Mouse (Mus musculus) C2C12 (cell line): ENCODE measurements around the gene Nos1. TPM values are rescaled to one million over a fixed set of nuclear protein-coding genes. Genes with fewer than 3 reads are reported as not detected.

Experiments
- H3K27me3 ChIP-seq: one replicate; pipeline ENCODE4 v1.6.1; 2011; ENCODE audit not compliant: control insufficient read depth, insufficient read depth, insufficient read length
- H3K36me3 ChIP-seq: one replicate; pipeline ENCODE4 v1.6.1; 2011; ENCODE audit not compliant: control insufficient read depth, insufficient read depth
- H3K4me3 ChIP-seq: one replicate; pipeline ENCODE4 v1.5.1; 2011; ENCODE audit warnings: mild to moderate bottlenecking, control low read depth; ENCODE audit not compliant: poor library complexity, insufficient read depth, severe bottlenecking
- H3K79me2 ChIP-seq: one replicate; pipeline ENCODE4 v1.6.1; 2011; ENCODE audit not compliant: control insufficient read depth, insufficient read depth
- H3K79me3 ChIP-seq: one replicate; pipeline ENCODE4 v1.6.1; 2011; ENCODE audit warnings: low read depth, control low read depth
- H3ac ChIP-seq: one replicate; pipeline ENCODE3; 2011; ENCODE audit warnings: low read depth; ENCODE audit not compliant: control insufficient read depth, insufficient read length
- CEBPB ChIP-seq: IDR thresholded peaks from one replicate; pipeline ENCODE4 v1.6.1; 2011; ENCODE audit warnings: low read depth, mild to moderate bottlenecking, control low read depth, moderate library complexity
- CTCF ChIP-seq: IDR thresholded peaks from one replicate; pipeline ENCODE4 v1.5.1; 2011; ENCODE audit not compliant: control insufficient read depth, insufficient read depth, insufficient read length
- FOSL1 ChIP-seq: IDR thresholded peaks from one replicate; pipeline ENCODE4 v1.8.0; 2011; ENCODE audit warnings: mild to moderate bottlenecking, low read length; ENCODE audit not compliant: poor library complexity, insufficient read depth, severe bottlenecking
- MAX ChIP-seq: IDR thresholded peaks from one replicate; pipeline ENCODE4 v1.6.1; 2011; ENCODE audit warnings: mild to moderate bottlenecking, control low read depth
- MYOD1 ChIP-seq: IDR thresholded peaks from one replicate; pipeline ENCODE4 v1.6.1; 2011; ENCODE audit warnings: low read depth; ENCODE audit not compliant: control insufficient read depth, insufficient read length
- MYOG ChIP-seq: IDR thresholded peaks from one replicate; pipeline ENCODE4 v1.6.1; 2011; ENCODE audit not compliant: control insufficient read depth, insufficient read length; ENCODE audit errors: extremely low read depth
- USF1 ChIP-seq: IDR thresholded peaks from one replicate; pipeline ENCODE4 v1.6.1; 2011; ENCODE audit warnings: low read depth, mild to moderate bottlenecking, control low read depth, moderate library complexity
- polyA plus RNA-seq: library from polyadenylated mRNA; unstranded; fragments of >200 nt; fragmentation: generic; extraction: Trizol; gene quantifications from one replicate; pipeline ENCODE4 v1.2.1, GENCODE M21; 2012; ENCODE audit warnings: missing spikeins

Nos1 gene
- polyA plus RNA-seq, 1 experiment, result 0.19 TPM

DNA sequence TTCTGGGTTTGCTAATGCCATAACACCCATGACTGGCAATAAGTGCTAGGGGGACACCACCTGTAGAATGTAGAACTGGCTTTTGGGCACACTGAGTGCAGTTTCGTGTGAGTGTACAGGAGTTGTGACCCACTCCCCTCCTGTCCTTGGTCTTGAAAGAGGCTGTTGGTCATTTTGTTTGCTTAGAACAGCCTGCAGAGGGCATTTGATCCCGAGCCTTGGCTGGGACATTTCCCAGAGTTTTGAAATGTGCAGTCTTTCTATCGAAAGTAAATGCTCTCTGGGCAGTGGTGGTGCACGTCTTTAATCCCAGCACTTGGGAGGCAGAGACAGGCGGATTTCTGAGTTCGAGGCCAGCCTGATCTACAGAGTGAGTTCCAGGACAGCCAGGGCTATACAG, 215.1 kb downstream of the Nos1 start:
- no peaks in the 10 kb centered on the region for H3K79me3 ChIP-seq
- H3K79me2 ChIP-seq, result no peaks in the 10 kb centered on the region
- TF ChIP-seq MYOG, result no peak
- H3K27me3 ChIP-seq, result no peaks in the 10 kb centered on the region
- H3ac ChIP-seq, result no peak overlapping the region
- H3K36me3 ChIP-seq, result peaks cover 16% of the 10 kb centered on the region
- H3K4me3 ChIP-seq, result no peak overlapping the region

- TF ChIP-seq CTCF (no peak), CEBPB (no peak), MYOD1 (no peak), MYOG (no peak), USF1 (no peak), MAX (no peak), FOSL1 (no peak)
- H3K79me2 ChIP-seq, result no peaks in the 10 kb centered on the region
- no peak overlapping the region for H3ac ChIP-seq
- no peaks in the 10 kb centered on the region for H3K79me3 ChIP-seq
- H3K36me3 ChIP-seq, result peaks cover 10% of the 10 kb centered on the region
- H3K27me3 ChIP-seq, result no peaks in the 10 kb centered on the region
- no peak overlapping the region for H3K4me3 ChIP-seq
Observed at GRCm38 (mm10) chr5:117996581-117996980, 215.7 kb downstream of the Nos1 start.

GRCm38 (mm10) chr5:117997434-117997970, 216.7 kb downstream of the Nos1 start:
- TF ChIP-seq USF1 (no peak), CEBPB (no peak), MYOG (no peak), CTCF (no peak), MAX (no peak), FOSL1 (no peak), MYOD1 (no peak)
- no peaks in the 10 kb centered on the region for H3K79me2 ChIP-seq
- no peak overlapping the region for H3K4me3 ChIP-seq
- H3K36me3 ChIP-seq, result peaks cover 10% of the 10 kb centered on the region
- no peaks in the 10 kb centered on the region for H3K79me3 ChIP-seq
- no peak overlapping the region for H3ac ChIP-seq
- H3K27me3 ChIP-seq, result no peaks in the 10 kb centered on the region

DNA sequence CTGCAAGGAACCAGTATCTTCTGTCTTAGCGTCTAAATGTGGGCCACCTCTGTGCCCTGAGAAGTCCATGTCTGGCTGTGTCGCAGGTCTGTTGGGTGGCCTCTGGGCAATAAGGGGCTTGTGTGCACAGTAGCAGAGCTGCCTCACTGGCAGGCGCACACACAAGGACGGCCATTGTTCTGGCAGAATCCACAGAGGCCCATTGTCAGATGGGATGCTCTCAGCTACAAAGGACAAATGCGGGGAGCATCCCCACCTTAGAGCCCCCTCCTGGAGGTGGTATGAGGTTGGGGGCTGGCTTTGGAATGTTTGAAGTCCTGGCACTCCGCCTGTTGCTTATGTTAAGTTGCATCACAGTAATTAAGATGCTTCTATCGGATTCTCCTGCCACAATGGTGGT, 218.2 kb downstream of the Nos1 start:
- no peaks in the 10 kb centered on the region for H3K27me3 ChIP-seq
- TF ChIP-seq MYOG (no peak), USF1 (no peak), MAX (no peak), MYOD1 (no peak), CEBPB (no peak), CTCF (no peak), FOSL1 (no peak)
- H3K36me3 ChIP-seq, result peaks cover 10% of the 10 kb centered on the region
- no peaks in the 10 kb centered on the region for H3K79me3 ChIP-seq
- no peak overlapping the region for H3ac ChIP-seq
- H3K79me2 ChIP-seq, result no peaks in the 10 kb centered on the region
- H3K4me3 ChIP-seq, result no peak overlapping the region

DNA sequence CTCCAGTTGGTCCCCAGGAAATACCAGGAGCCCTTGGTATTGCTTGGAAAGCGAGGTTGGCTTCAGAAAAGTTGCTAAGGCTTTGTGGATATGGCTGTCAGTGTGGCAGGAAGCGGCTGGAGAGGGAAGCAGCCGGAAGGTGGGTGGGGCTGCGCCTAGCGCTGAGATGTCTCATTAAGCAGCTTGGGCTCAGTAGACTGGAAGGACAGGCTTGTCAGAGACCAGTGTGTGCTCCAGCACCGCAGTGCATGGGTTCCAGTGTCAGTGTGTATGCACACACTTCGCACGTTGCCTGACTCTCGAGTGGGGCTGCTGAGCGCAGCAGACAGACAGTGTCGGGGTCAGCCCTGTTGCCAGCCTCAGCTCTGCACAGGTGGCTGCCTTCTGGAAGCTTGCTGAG, 218.8 kb downstream of the Nos1 start:
- Histone ChIP-seq H3K36me3 (peaks cover 5% of the 10 kb centered on the region), H3K4me3 (no peak overlapping the region), H3ac (no peak overlapping the region), H3K79me3 (no peaks in the 10 kb centered on the region), H3K27me3 (no peaks in the 10 kb centered on the region), H3K79me2 (no peaks in the 10 kb centered on the region)
- TF ChIP-seq MYOD1 (no peak), CTCF (no peak), USF1 (no peak), MYOG (no peak), FOSL1 (no peak), MAX (no peak), CEBPB (no peak)

DNA sequence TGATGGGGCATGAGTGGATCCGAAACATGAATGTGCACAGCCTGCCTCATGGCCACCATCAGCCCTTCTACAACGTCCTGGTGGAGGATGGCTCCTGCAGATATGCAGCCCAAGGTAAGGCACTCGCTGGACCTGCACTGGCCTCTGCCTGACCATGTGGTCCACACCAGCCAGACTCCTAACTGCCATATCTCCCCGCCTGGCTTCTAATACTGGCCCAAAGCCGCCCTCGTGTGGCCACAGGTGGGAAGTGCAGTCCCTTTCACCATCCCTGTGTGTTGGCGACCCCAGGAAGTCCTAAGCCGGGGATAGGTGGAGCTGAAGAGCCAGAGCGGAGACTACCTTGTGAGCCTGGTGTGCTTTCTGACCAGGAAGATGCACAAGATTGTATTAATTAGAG, 221.2 kb downstream of the Nos1 start:
- Histone ChIP-seq H3K36me3 (no peaks in the 10 kb centered on the region), H3ac (no peak overlapping the region), H3K79me2 (no peaks in the 10 kb centered on the region), H3K79me3 (no peaks in the 10 kb centered on the region), H3K27me3 (no peaks in the 10 kb centered on the region), H3K4me3 (no peak overlapping the region)
- peak; percentile 80 for TF ChIP-seq CTCF
- TF ChIP-seq MYOG, result no peak
- TF ChIP-seq USF1, result no peak
